16 mouse cellular contexts compared by ENCODE assay signal in genomic region chr9:84046334-84046733, GRCm38 (mm10).
A peak's percentile ranks its signal among the peaks of the same experiment; 100 is the strongest.
DNase-seq lines count a peak whose midpoint lies in the region; ATAC-seq and TF ChIP-seq lines count a peak whose summit lies in the region.
"Had no signal": no experiment of that assay in that cellular context is flagged by ENCODE, and none has a peak within 500 bp of the region (broad histone marks: within the 10 kb centered on the region; RNA-seq: fewer than 3 reads in every experiment).

No protein-coding gene starts in this region.

- no peak for TF ChIP-seq EP300 in stomach, postnatal 0 days (optimal IDR thresholded peaks at IDR 0.05)

- no peak overlapping the region for H3K9ac ChIP-seq in heart, embryonic 15.5 days
- H3K9ac ChIP-seq in hindbrain, embryonic 13.5 days = no peak overlapping the region
- H3K9ac ChIP-seq in stomach, postnatal 0 days (ENCODE audit: low read length) = no peak overlapping the region
- H3K9ac ChIP-seq: embryonic facial prominence, embryonic 12.5 days; intestine, embryonic 15.5 days; liver, embryonic 12.5 days; neural tube, embryonic 12.5 days had no signal

- no peak for DNase-seq in heart, postnatal 10 days
- DNase-seq in retina, postnatal 1 day = peak; percentile 30
- no peak for DNase-seq in retina, embryonic 14.5 days (ENCODE audit: low spot score)
- no peak for DNase-seq in cerebellum, postnatal 10 days
- no peak for DNase-seq in stomach, postnatal 0 days (ENCODE audit: low spot score)
- DNase-seq: cerebellum, adult 2 months; kidney, postnatal 10 days; right cerebral cortex, adult 18-20 months; thymus, postnatal 4 days had no signal

- H3K4me3 ChIP-seq in heart, embryonic 15.5 days = no peak overlapping the region
- H3K4me3 ChIP-seq in hindbrain, embryonic 13.5 days = no peak overlapping the region
- H3K4me3 ChIP-seq in stomach, postnatal 0 days (ENCODE audit: low read depth, low read length) = no peak overlapping the region
- H3K4me3 ChIP-seq: embryonic facial prominence, embryonic 12.5 days; intestine, embryonic 15.5 days; liver, embryonic 12.5 days; neural tube, embryonic 12.5 days had no signal

- WGBS in heart, embryonic 15.5 days = 60% methylated on average over 11 of the region's 12 CpGs
- 69% methylated on average over 12 of the region's 12 CpGs for WGBS in hindbrain, embryonic 13.5 days
- WGBS in stomach, postnatal 0 days = 85% methylated on average over 12 of the region's 12 CpGs

- peak; percentile 54; the same call in 1 of the 2 replicates for ATAC-seq in heart, embryonic 15.5 days (replicated peaks; ENCODE audit: insufficient number of reproducible peaks, insufficient read depth, low FRiP score, low read depth)
- peak; percentile 68 for ATAC-seq in hindbrain, embryonic 13.5 days (ENCODE audit: low FRiP score)
- ATAC-seq in stomach, postnatal 0 days (ENCODE audit: low FRiP score, low TSS enrichment) = no peak
- ATAC-seq: intestine, embryonic 15.5 days; liver, embryonic 12.5 days; lung, postnatal 0 days had no signal

- H3K4me2 ChIP-seq in heart, embryonic 15.5 days = 0 out of 2 replicates have a peak overlapping the region, but pooled peaks have one; percentile 42
- no peak overlapping the region for H3K4me2 ChIP-seq in hindbrain, embryonic 13.5 days
- no peak overlapping the region for H3K4me2 ChIP-seq in stomach, postnatal 0 days (replicated peaks; ENCODE audit: low read depth)
- H3K4me2 ChIP-seq: embryonic facial prominence, embryonic 12.5 days; intestine, embryonic 15.5 days; liver, embryonic 12.5 days; neural tube, embryonic 12.5 days had no signal

- no peaks in the 10 kb centered on the region for H3K36me3 ChIP-seq in heart, embryonic 15.5 days
- H3K36me3 ChIP-seq in hindbrain, embryonic 13.5 days = no peaks in the 10 kb centered on the region
- H3K36me3 ChIP-seq in stomach, postnatal 0 days (ENCODE audit: control insufficient read depth, insufficient read depth, low read length) = no peaks in the 10 kb centered on the region
- H3K36me3 ChIP-seq: embryonic facial prominence, embryonic 12.5 days; intestine, embryonic 15.5 days; liver, embryonic 12.5 days; neural tube, embryonic 12.5 days had no signal

- peak overlapping the region; percentile 60; the same call in 1 of the 2 replicates for H3K27ac ChIP-seq in heart, embryonic 15.5 days
- no peak overlapping the region for H3K27ac ChIP-seq in hindbrain, embryonic 13.5 days
- no peak overlapping the region for H3K27ac ChIP-seq in stomach, postnatal 0 days (replicated peaks)
- H3K27ac ChIP-seq: embryonic facial prominence, embryonic 12.5 days; intestine, embryonic 15.5 days; liver, embryonic 12.5 days; neural tube, embryonic 12.5 days had no signal

- no peaks in the 10 kb centered on the region for H3K9me3 ChIP-seq in heart, embryonic 15.5 days (replicated peaks)
- H3K9me3 ChIP-seq in hindbrain, embryonic 13.5 days = no peaks in the 10 kb centered on the region
- no peaks in the 10 kb centered on the region for H3K9me3 ChIP-seq in stomach, postnatal 0 days (ENCODE audit: control insufficient read depth, low read length)
- H3K9me3 ChIP-seq: embryonic facial prominence, embryonic 12.5 days; intestine, embryonic 15.5 days; liver, embryonic 12.5 days; neural tube, embryonic 12.5 days had no signal

- intact Hi-C loops in heart, postnatal 10 days (cut with DNase I) = no loop called here

- H3K27me3 ChIP-seq in heart, embryonic 15.5 days = no peaks in the 10 kb centered on the region
- no peaks in the 10 kb centered on the region for H3K27me3 ChIP-seq in hindbrain, embryonic 13.5 days
- no peaks in the 10 kb centered on the region for H3K27me3 ChIP-seq in stomach, postnatal 0 days (ENCODE audit: control insufficient read depth, insufficient read depth, low read length)
- H3K27me3 ChIP-seq: embryonic facial prominence, embryonic 12.5 days; intestine, embryonic 15.5 days; liver, embryonic 12.5 days; neural tube, embryonic 12.5 days had no signal

- TF ChIP-seq CTCF in stomach, postnatal 0 days (IDR thresholded peaks at IDR 0.05; ENCODE audit: low read depth) = no peak

- peaks cover 20% of the 10 kb centered on the region for H3K4me1 ChIP-seq in heart, embryonic 15.5 days (replicated peaks)
- H3K4me1 ChIP-seq in hindbrain, embryonic 13.5 days (replicated peaks) = peaks cover 12% of the 10 kb centered on the region; the same call in 1 of the 2 replicates
- H3K4me1 ChIP-seq in stomach, postnatal 0 days (replicated peaks; ENCODE audit: control insufficient read depth, insufficient read depth) = no peaks in the 10 kb centered on the region
- H3K4me1 ChIP-seq: intestine, embryonic 15.5 days; neural tube, embryonic 12.5 days had no signal
